Mouse (Mus musculus): ENCODE measurements around the gene Kcnh2. TPM values are rescaled to one million over a fixed set of nuclear protein-coding genes. Genes with fewer than 3 reads are reported as not detected.
A peak's percentile ranks its signal among the peaks of the same experiment; 100 is the strongest.

Kcnh2 gene
- polyA plus RNA-seq, 1 experiment from 2014 or later, result 17.4 TPM

- Histone ChIP-seq H3K4me1 (peaks cover 43% of the 10 kb centered on the region), H3K9ac (no peak overlapping the region), H3K27ac (no peak overlapping the region), H3K9me3 (replicated peaks) (no peaks in the 10 kb centered on the region), H3K27me3 (peaks cover 18% of the 10 kb centered on the region; the same call in 1 of the 2 replicates), H3K36me3 (peaks cover 32% of the 10 kb centered on the region), H3K4me2 (replicated peaks) (no peak overlapping the region), H3K4me3 (no peak overlapping the region)
- WGBS, result 94% methylated on average over 15 of the region's 15 CpGs
- no peak for ATAC-seq (ENCODE audit: low FRiP score)
Measured at GRCm38 (mm10) chr5:24326166-24326841, 25.1 kb downstream of the Kcnh2 start.

DNA sequence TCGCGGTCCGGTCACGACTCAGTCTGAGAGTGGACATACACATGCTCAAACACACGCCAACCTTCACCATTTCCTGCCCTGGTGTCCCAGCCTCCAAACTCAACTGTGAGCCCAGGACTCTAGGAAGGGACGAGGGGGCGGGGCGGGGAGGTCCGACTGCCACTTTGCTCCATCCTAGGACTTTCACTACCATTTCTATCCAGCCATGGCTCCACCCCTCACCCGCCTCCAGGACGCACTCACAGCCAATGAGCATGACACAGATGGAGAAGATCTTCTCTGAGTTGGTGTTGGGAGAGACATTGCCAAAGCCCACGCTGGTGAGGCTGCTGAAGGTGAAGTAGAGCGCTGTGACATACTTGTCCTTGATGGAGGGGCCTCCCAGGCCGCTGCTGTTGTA lies 26.2 kb downstream of the Kcnh2 start:
- H3K36me3 ChIP-seq, result peaks cover 35% of the 10 kb centered on the region
- peaks cover 51% of the 10 kb centered on the region for H3K4me1 ChIP-seq
- no peak overlapping the region for H3K4me3 ChIP-seq
- no peak overlapping the region for H3K9ac ChIP-seq
- peaks cover 18% of the 10 kb centered on the region; the same call in 1 of the 2 replicates for H3K27me3 ChIP-seq
- 54% methylated on average over 14 of the region's 14 CpGs for WGBS
- no peak for ATAC-seq (ENCODE audit: low FRiP score)
- H3K4me2 ChIP-seq (replicated peaks), result no peak overlapping the region
- H3K27ac ChIP-seq, result no peak overlapping the region
- H3K9me3 ChIP-seq (replicated peaks), result no peaks in the 10 kb centered on the region

DNA sequence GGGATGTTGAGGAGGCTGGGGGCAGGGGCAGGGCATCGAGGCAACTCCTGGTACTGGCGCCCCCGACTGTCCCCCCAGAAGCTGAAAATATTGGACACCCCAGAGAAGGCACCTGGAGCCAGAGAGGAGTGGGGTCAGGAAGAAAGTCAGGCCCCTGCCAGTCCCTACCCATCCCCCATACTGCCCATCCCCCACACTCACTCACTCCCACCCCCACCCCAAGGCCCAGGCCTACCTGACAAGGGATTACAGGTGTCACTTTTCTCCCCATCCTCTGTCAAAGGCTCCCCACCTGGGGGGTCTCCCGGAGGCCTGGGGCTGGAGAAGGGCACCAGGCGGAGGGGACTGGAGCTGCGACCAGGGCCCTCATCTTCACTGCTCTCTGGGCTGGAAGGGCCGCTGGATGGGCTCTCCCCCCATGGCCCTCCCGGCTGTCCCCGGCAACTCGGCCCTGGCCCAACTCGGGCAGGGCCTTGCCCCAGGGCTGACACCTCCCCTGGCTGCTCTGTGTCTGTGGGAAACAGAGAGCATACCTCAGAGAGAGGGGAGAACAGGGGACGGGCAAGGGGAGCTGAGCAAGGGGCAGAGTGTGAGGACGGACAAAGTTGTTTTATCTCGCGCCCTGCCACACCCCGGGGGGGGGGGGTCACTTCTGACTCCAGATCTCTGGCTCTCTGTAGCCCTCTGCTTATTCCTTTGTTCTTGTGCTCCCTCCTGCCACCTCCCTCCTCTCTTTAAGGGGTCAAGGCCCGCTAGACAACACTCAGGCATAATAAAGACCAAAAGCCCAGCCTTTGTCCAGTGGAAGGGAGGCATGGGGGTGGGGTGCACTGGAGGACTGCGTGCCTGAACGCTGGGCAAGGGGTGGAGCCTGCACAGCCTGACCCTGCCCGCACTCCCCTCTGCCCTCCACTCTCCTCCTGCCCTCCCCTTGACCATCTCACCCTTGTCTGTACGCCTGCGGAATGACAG lies 29.4 kb downstream of the Kcnh2 start:
- Histone ChIP-seq H3K4me3 (no peak overlapping the region), H3K4me2 (replicated peaks) (peak overlapping the region; percentile 31), H3K9me3 (replicated peaks) (no peaks in the 10 kb centered on the region), H3K9ac (peak overlapping the region; percentile 57), H3K36me3 (peaks cover 38% of the 10 kb centered on the region), H3K4me1 (peaks cover 35% of the 10 kb centered on the region), H3K27ac (peak overlapping the region; percentile 70), H3K27me3 (peaks cover 18% of the 10 kb centered on the region; the same call in 1 of the 2 replicates)
- 7% methylated on average over 21 of the region's 22 CpGs for WGBS
- peak; percentile 17; the same call in 1 of the 2 replicates for ATAC-seq (ENCODE audit: low FRiP score)

DNA sequence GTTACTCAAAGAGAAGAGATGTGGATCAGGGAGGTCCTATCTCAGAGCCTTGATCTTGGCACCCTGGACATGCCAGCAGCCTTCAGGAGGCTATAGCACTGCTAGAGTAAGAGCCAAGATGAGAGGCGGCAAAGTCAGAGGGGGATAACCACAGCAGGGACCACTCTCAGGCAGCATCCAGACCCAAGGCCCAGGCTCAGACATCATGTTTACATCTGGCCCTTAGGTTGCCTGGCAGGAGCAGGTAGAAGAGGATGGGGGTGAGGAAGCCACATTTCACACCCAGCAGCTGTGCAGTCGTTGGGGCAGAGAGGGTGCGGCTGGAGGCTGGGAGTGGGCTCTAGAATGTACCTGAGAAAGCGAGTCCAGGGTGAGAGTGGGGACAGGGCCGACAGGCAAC lies 30.5 kb downstream of the Kcnh2 start:
- Histone ChIP-seq H3K4me2 (replicated peaks) (no peak overlapping the region), H3K4me3 (no peak overlapping the region), H3K27ac (no peak overlapping the region), H3K9me3 (replicated peaks) (no peaks in the 10 kb centered on the region), H3K27me3 (peaks cover 18% of the 10 kb centered on the region; the same call in 1 of the 2 replicates), H3K4me1 (peaks cover 35% of the 10 kb centered on the region), H3K9ac (peak overlapping the region; percentile 57; the same call in 1 of the 2 replicates), H3K36me3 (peaks cover 30% of the 10 kb centered on the region)
- ATAC-seq (ENCODE audit: low FRiP score), result no peak
- 48% methylated on average over 5 of the region's 5 CpGs for WGBS

DNA sequence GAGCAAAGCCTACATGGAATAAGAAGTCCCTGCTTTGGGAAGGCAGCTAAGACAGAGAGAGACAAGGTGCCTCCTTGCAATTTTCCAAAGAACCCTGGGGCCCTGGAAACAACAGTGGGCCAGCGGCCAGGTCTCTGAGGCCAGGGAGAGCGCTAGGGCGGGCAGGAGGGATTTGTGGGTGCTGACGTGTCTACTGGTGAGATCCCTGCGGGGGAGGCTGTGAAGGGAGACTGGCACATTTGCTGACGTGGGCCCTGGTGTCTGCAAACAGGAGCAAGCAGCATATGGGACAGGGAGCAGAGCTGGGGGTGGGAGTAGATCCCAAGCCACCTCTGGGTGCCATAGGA lies 31.0 kb downstream of the Kcnh2 start:
- 0 out of 2 replicates have a peak overlapping the region, but pooled peaks have one; percentile 57 for H3K9ac ChIP-seq
- ATAC-seq (ENCODE audit: low FRiP score), result no peak
- peaks cover 14% of the 10 kb centered on the region; the same call in 1 of the 2 replicates for H3K27me3 ChIP-seq
- 38% methylated on average over 6 of the region's 6 CpGs for WGBS
- H3K4me3 ChIP-seq, result no peak overlapping the region
- H3K9me3 ChIP-seq (replicated peaks), result no peaks in the 10 kb centered on the region
- 0 out of 2 replicates have a peak overlapping the region, but pooled peaks have one; percentile 17 for H3K4me2 ChIP-seq (replicated peaks)
- peaks cover 35% of the 10 kb centered on the region for H3K4me1 ChIP-seq
- no peak overlapping the region for H3K27ac ChIP-seq
- peaks cover 26% of the 10 kb centered on the region for H3K36me3 ChIP-seq

DNA sequence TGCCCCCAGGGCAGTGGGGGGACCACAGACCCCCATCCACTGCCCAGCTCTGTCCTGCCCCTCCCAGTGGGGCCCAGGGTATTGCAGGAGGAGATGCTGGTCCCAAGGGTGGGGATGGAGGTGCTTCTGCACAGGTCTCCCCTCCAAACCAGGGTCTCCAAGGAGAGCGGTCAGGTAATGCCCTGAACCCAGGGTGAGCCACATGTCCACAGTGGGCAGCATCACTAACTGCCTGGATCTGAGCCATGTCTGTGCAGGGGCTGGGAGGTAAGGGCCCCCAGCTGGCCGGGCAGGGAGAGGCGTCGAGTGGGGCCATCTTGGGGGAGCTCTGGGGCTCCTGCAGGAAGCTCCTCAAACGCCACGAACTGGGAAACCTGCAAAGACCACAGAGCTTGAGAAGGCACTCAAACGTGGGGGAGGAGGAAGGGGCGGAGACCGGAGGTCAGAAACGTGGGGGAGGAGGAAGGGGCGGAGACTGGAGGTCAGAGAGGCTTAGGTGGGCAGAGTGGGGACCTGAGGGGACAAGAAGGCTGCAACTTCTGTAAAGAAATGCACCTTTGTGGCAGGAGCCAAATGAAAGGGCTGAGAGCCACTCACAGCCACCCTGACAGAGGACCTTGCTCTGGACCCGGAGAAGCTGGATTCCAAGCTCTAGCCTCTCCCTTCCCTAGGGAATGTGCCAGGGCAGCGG lies 31.5 kb downstream of the Kcnh2 start:
- Histone ChIP-seq H3K9ac (0 out of 2 replicates have a peak overlapping the region, but pooled peaks have one; percentile 57), H3K4me1 (peaks cover 35% of the 10 kb centered on the region), H3K27me3 (peaks cover 9% of the 10 kb centered on the region; the same call in 1 of the 2 replicates), H3K9me3 (replicated peaks) (peaks cover under 1% of the 10 kb centered on the region; the same call in 1 of the 2 replicates), H3K4me3 (no peak overlapping the region; the same call in 1 of the 2 replicates), H3K27ac (peak overlapping the region; percentile 23; the same call in 1 of the 2 replicates), H3K36me3 (peaks cover 21% of the 10 kb centered on the region), H3K4me2 (replicated peaks) (peak overlapping the region; percentile 17; the same call in 1 of the 2 replicates)
- 19% methylated on average over 13 of the region's 13 CpGs for WGBS
- ATAC-seq (ENCODE audit: low FRiP score), result peak; percentile 8; the same call in 1 of the 2 replicates

DNA sequence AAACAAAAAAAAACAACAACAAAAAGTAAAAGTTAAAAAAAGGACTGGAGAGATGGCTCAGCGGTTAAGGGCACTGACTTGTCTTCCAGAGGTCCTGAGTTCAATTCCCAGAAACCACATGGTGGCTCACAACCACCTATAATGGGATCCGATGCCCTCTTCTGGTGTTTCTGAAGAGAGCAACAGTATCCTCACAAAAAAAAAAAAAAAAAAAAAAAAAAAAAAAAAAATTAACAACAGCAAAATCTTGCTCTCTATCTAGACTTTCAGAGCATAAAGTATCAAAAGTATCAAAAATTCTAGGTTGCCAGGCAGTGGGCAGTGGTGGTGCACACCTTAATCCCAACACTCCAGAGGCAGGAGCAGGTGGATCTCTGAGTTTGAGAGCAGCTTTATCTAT lies 42.2 kb downstream of the Kcnh2 start:
- H3K4me1 ChIP-seq, result no peaks in the 10 kb centered on the region
- WGBS, result 84% methylated on average over 2 of the region's 2 CpGs
- no peak overlapping the region for H3K4me2 ChIP-seq (replicated peaks)
- H3K9me3 ChIP-seq (replicated peaks), result peaks cover 7% of the 10 kb centered on the region
- H3K27ac ChIP-seq, result no peak overlapping the region
- H3K4me3 ChIP-seq, result no peak overlapping the region
- no peak for ATAC-seq (ENCODE audit: low FRiP score)
- H3K36me3 ChIP-seq, result no peaks in the 10 kb centered on the region; the same call in 1 of the 2 replicates
- H3K27me3 ChIP-seq, result no peaks in the 10 kb centered on the region
- H3K9ac ChIP-seq, result no peak overlapping the region

DNA sequence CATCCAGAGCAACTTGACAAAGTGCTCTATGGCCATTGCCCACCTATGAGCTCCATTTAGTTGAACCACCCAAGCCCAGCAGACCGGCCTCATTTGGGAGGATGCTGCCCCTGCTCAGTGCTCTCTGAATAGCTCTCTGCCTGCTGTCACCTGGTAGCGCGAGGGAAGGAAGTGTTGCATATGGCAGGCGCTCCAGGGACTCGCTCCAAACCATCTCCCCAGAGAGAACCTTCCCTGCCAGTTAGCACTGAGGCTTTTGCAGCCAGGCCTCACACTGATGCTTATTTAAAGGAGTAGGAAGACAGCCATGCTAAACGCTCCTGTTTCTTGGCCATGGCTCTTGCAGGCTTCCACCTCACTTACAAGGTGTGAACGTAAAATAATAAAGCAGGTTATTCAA lies 42.8 kb downstream of the Kcnh2 start:
- no peak overlapping the region for H3K9ac ChIP-seq
- H3K9me3 ChIP-seq (replicated peaks), result peaks cover 4% of the 10 kb centered on the region; the same call in 1 of the 2 replicates
- no peaks in the 10 kb centered on the region for H3K4me1 ChIP-seq
- no peak for ATAC-seq (ENCODE audit: low FRiP score)
- 80% methylated on average over 7 of the region's 7 CpGs for WGBS
- no peak overlapping the region for H3K27ac ChIP-seq
- H3K4me2 ChIP-seq (replicated peaks), result no peak overlapping the region
- no peaks in the 10 kb centered on the region for H3K27me3 ChIP-seq
- no peak overlapping the region for H3K4me3 ChIP-seq
- H3K36me3 ChIP-seq, result no peaks in the 10 kb centered on the region

GRCm38 (mm10) chr5:24307118-24307777 lies 44.2 kb downstream of the Kcnh2 start:
- no peaks in the 10 kb centered on the region for H3K36me3 ChIP-seq
- no peak overlapping the region for H3K9ac ChIP-seq
- no peaks in the 10 kb centered on the region for H3K4me1 ChIP-seq
- H3K27me3 ChIP-seq, result no peaks in the 10 kb centered on the region
- H3K4me2 ChIP-seq (replicated peaks), result no peak overlapping the region
- ATAC-seq (ENCODE audit: low FRiP score), result no peak
- no peak overlapping the region for H3K4me3 ChIP-seq
- no peak overlapping the region for H3K27ac ChIP-seq
- H3K9me3 ChIP-seq (replicated peaks), result peaks cover 4% of the 10 kb centered on the region; the same call in 1 of the 2 replicates
- WGBS, result 70% methylated on average over 5 of the region's 5 CpGs

DNA sequence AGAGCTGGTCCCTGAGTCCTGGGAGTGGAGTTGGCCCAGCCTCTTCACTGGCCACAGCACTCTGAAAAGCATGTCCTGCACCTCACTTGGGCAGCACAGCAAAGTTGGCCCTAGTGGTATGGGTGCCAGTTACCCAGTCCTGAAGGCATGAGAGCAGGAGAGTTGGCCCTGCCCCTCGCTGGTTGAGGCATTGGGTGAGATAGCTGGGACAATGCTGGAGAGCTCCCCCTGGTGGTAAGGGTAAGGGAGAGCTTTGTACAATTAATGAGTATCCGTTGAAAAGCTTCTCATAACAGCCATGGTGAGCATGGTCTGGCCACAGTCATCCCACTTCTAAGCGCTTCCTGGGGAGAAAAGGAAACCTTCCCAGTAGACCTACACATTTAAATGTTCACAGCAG lies 48.2 kb downstream of the Kcnh2 start:
- Histone ChIP-seq H3K36me3 (no peaks in the 10 kb centered on the region), H3K4me3 (no peak overlapping the region), H3K9ac (no peak overlapping the region), H3K27ac (no peak overlapping the region), H3K4me2 (replicated peaks) (no peak overlapping the region), H3K4me1 (no peaks in the 10 kb centered on the region), H3K27me3 (no peaks in the 10 kb centered on the region), H3K9me3 (replicated peaks) (peaks cover 4% of the 10 kb centered on the region; the same call in 1 of the 2 replicates)
- WGBS, result 64% methylated on average over 3 of the region's 3 CpGs
- ATAC-seq (ENCODE audit: low FRiP score), result no peak

DNA sequence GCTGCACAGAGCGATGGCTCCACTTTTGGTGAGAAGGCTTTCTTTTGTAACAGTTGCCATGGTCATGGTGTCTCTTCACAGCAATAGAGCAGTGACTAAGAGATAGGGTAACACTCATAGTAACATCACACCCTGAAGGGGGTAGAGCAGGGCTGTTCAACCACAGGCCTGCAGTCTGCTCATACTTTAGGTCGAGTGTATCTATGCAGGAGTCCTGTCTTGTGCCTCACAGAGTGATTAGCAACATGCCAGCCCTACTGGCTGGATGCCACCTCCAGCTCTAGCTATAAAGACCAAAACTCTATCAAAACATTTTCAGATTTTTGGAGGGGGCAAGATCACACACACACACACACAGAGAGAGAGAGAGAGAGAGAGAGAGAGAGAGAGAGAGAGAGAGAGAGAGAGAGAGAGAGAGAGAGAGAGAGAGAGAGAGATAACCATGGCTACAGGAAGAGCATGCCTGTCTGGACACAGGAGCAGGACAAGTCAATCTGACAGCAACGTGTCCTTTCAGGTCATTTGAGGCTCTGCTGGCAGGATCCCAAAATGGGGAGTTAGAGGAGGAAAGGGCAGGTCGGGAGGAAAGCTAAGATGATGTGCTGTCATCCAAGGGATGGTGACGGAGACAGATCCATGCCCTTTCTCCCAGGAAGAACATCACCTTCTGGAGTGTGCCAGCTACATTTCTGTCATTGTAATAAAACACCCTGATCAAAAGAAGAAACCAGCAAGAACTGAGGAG lies 51.4 kb downstream of the Kcnh2 start:
- no peaks in the 10 kb centered on the region for H3K9me3 ChIP-seq (replicated peaks)
- no peak for ATAC-seq (ENCODE audit: low FRiP score)
- no peak overlapping the region for H3K9ac ChIP-seq
- no peaks in the 10 kb centered on the region for H3K36me3 ChIP-seq
- no peak overlapping the region for H3K4me3 ChIP-seq
- WGBS, result 63% methylated on average over 5 of the region's 5 CpGs
- H3K27me3 ChIP-seq, result no peaks in the 10 kb centered on the region
- no peak overlapping the region for H3K27ac ChIP-seq
- no peak overlapping the region for H3K4me2 ChIP-seq (replicated peaks)
- H3K4me1 ChIP-seq, result no peaks in the 10 kb centered on the region

Measured in hindbrain, embryonic 12.5 days (tissue).